Mouse (Mus musculus) left cerebral cortex, postnatal 25 days (tissue): ENCODE results near the gene Cenpm. TPM values are rescaled to one million over a fixed set of nuclear protein-coding genes. Genes with fewer than 3 reads are reported as not detected.
"Not testable (repeated sequence)": the region's sequence is repeated elsewhere in the genome, so short reads cannot be mapped to it uniquely, and the experiment has no call there.

Source experiments
- DNase-seq, 2 experiments: peaks; one replicate each; pipeline ENCODE4 v3.0.0; 2022; ENCODE audit warnings: low spot score in 2 of 2, mixed read lengths in 1 of 2
- intact Hi-C: fragments of 180-260 bp; cut with DNase I; formaldehyde crosslinking; loops from one replicate; pipeline ENCODE4 v1.15.1; 2025
- total RNA-seq, 2 experiments: library from RNA; stranded (reverse); gene quantifications; 2 replicates each; pipeline ENCODE4 v1.2.3; 2021

Gene Cenpm
- total RNA-seq, 2 experiments from 2014 or later: 3.5 to 3.9 TPM

- intact Hi-C loops: no loop called here
- DNase-seq: no peak
These were observed 7.0 kb upstream of the Cenpm start for GRCm38 (mm10) chr15:82251579-82251978.

- no peak for DNase-seq
- intact Hi-C loops: no loop called here
These were observed 2.7 kb upstream of the Cenpm start for GRCm38 (mm10) chr15:82247131-82247776.

GRCm38 (mm10) chr15:82244805-82245161, 235 bp upstream of the Cenpm start:
- intact Hi-C loops, DNase-seq: not testable (repeated sequence)

DNA sequence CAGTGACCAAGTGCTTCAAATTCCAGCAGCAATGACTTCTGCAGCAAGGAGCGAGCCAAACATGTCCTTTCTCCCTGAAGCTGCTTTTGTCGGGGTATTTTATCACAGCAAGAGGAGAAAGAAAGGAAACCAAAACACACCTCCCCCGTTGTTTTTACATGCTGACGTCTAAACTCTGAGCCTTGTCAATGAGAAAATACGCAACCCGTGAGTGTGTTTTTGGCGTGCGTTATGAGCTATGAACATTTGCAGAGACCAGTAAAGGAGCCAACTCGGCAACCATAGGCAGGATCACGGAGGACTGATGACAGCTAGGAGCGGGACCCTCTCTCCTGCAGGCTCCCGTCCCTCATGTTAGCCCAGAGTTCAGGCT, 820 bp downstream of the Cenpm start:
- peak in 1 of 2 experiments; percentile 42 for DNase-seq
- intact Hi-C loops: no loop called here

DNA sequence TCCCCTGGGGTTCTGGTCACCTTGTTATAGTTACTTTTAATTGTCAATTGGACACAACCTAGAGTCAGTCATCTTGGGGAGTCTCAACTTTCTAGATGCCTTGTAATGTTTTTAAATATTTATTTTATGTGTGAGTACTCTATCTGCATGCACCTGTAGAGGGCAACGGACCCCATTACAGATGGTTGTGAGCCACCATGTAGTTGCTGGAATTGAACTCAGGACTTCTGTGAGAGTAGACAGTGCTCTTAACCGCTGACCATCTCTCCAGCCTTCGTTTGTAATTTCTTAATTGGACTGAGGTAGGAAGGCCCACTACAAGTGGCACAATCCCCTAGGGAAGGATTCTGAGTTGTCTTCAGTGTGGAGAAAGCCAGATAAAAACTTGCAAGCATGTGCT, 1.2 kb downstream of the Cenpm start:
- intact Hi-C loops: no loop called here
- no peak for DNase-seq

- intact Hi-C loops: loop anchor here (1.0 kb wide), 2 partner anchors 98 to 171 kb away; no protein-coding TSS in a partner anchor
- DNase-seq: peak; percentile 81 to 85
These were observed 8.0 kb downstream of the Cenpm start for GRCm38 (mm10) chr15:82236565-82236964.

DNA sequence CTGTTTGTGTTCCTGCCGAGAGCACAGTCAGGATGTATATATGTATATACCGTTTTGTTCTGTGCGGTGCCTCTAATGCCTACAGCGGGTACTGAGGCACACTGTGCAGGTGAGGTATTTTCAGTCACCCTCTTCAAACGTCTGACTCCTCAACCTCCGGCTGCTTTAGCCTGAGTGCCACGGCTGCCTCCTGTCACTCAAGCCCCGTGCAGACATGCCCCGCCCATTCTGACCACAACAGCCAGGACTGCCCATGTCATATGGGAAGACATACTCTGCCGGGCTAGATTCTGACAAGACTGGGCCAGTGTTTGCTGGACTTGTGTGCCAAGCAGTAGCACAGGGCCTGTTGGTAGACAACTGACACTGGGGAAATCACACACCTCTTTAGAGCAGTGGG, 8.9 kb downstream of the Cenpm start:
- DNase-seq: no peak
- intact Hi-C loops: loop anchor here (1.0 kb wide), 2 partner anchors 97 to 170 kb away; no protein-coding TSS in a partner anchor

GRCm38 (mm10) chr15:82232651-82233050, 11.9 kb downstream of the Cenpm start:
- DNase-seq: no peak
- intact Hi-C loops: no loop called here

DNA sequence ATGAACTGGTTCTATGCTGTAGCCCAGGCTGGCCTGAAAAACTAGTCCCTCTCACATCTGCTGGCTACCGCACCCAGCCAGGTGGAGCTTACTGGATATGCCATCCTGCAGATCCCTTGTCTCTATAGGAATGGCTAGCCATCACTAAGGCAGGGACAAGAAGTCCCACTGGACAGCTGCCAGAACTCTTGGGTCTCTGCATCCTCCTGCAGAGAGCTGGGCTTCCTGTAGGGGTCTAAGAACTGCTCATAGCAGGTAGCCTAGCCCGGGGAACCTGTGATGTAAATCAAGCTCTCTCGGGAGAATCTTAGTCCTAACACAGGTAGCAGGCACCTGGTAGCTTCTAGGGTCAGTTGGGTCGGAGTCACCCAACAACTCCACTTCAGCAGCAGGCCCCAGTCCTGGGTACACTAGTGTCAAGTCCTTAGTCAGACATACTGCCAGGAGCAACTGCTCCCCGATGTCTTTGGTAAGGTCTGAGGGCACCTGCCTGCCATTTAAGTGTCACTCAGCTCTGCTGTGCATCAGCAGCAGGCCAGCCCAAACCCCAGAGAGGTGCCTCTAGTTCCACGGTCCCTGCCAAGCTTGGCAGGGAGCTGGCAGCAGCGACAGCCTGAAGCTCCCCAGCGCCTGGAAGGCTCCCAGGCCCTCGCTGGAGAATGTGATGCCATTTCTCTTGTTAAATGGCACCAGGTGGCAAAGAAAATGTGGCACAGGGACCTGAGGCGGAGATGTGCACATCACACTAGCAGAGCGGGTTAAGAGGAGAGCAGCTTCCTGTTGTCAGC, 12.8 kb downstream of the Cenpm start:
- intact Hi-C loops: no loop called here

GRCm38 (mm10) chr15:82231100-82231499, 13.4 kb downstream of the Cenpm start:
- intact Hi-C loops: no loop called here
- no peak for DNase-seq

More for the DNA sequence above, 12.8 kb downstream of the Cenpm start:
- DNase-seq: peak in 1 of 2 experiments; percentile 46

- intact Hi-C loops: no loop called here
- no peak for DNase-seq
These were observed 14.4 kb downstream of the Cenpm start for GRCm38 (mm10) chr15:82230098-82230611.

GRCm38 (mm10) chr15:82229542-82230045, 15.0 kb downstream of the Cenpm start:
- intact Hi-C loops: no loop called here
- no peak for DNase-seq

- intact Hi-C loops: no loop called here
These were observed 18.8 kb downstream of the Cenpm start for GRCm38 (mm10) chr15:82225769-82226168.

GRCm38 (mm10) chr15:82224602-82225215, 19.8 kb downstream of the Cenpm start:
- intact Hi-C loops: no loop called here
- no peak for DNase-seq

More at GRCm38 (mm10) chr15:82225769-82226168, 18.8 kb downstream of the Cenpm start:
- DNase-seq: no peak

GRCm38 (mm10) chr15:82223657-82224601, 20.6 kb downstream of the Cenpm start, which contains the start of gene Tnfrsf13c:
Tnfrsf13c (minus strand) TSS chr15:82224369.
- no peak for DNase-seq
- intact Hi-C loops: no loop called here

- intact Hi-C loops: no loop called here
- no peak for DNase-seq
These were observed 21.3 kb downstream of the Cenpm start for GRCm38 (mm10) chr15:82223251-82223650.

- intact Hi-C loops: no loop called here
- no peak for DNase-seq
These were observed 23.3 kb downstream of the Cenpm start for GRCm38 (mm10) chr15:82221104-82221860.

GRCm38 (mm10) chr15:82220003-82220675, 24.4 kb downstream of the Cenpm start:
- DNase-seq: no peak
- intact Hi-C loops: no loop called here
